Mouse (Mus musculus) liver, adult 2 months (tissue): ENCODE measurements around the gene Rnf145.

Experiments used
- CTCF ChIP-seq: fragments of 200-500 bp; IDR thresholded peaks from 2 replicates; pipeline ENCODE4 v1.5.1; 2011; ENCODE audit warnings: low read depth, low read length, control low read depth
- POLR2A ChIP-seq: fragments of 200-500 bp; IDR thresholded peaks from 2 replicates; pipeline ENCODE4 v1.6.1; 2011; ENCODE audit warnings: low read length, control low read depth; ENCODE audit not compliant: insufficient read depth; ENCODE audit errors: extremely low read depth

GRCm38 (mm10) chr11:44502931-44503330 is 15.8 kb upstream of the Rnf145 start:
- TF ChIP-seq CTCF: no peak
- no peak for TF ChIP-seq POLR2A
